Mouse (Mus musculus) thymus, adult 18-20 months (tissue): ENCODE results near the gene 1110008P14Rik.
A peak's percentile ranks its signal among the peaks of the same experiment; 100 is the strongest.

Experiments
- DNase-seq, 2 experiments: peaks; one replicate each; pipeline ENCODE4 v3.0.0; 2022; ENCODE audit warnings: mixed read lengths in 2 of 2

The 1110008P14Rik gene

DNA sequence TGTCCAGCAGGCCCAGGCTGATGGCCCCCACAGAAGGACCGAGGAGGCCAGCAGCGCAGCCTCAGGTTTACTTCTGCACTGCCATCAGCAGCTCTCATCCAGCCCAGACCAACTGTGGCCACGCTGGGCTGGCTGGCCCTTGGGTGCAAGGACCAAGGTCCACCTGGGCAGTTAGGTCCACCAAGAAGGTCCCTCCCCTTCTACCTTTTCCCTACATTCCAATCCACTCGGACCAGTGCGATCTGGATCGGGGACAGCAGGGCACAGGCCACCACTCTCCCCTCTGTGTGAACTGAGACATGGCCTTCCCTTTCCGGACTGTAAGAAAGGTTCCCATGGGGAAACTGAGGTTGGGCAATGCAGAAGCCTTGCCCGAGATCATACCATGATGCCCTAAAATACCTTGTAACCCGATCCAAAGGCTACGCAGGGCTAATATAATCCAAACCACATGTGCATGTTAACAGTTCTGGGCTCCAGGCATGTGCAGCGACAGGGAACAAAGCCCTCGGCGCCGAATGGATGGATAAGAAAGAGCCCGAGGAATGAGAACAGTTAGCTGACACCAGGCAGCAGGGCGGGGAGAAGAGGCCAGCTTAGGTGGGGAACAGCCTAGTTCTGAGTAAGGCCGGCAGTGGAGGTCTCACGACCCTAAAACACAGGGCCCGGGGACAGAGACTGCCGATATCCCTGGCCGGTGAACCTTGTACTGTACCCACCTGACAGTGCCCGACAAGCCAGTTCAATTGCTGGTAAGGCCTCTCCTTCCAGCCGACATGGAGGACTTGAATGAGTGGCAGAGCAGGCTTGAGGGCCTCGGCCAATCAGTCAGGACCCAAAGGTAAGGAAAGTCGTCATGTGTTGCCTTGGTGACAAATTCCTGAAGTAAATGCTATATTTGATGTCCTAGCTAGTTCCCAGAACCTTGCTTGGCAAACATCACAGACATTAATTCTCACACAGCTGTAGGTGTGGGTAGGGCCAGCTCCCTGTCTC is 27.0 kb upstream of the 1110008P14Rik start:
- DNase-seq: no peak

- no peak for DNase-seq
Measured at GRCm38 (mm10) chr2:32407144-32407824, 25.5 kb upstream of the 1110008P14Rik start.

GRCm38 (mm10) chr2:32404663-32405062 is 22.9 kb upstream of the 1110008P14Rik start:
- DNase-seq: peak; percentile 74 to 80

- no peak for DNase-seq
Measured at GRCm38 (mm10) chr2:32396695-32397094, 15.0 kb upstream of the 1110008P14Rik start.

GRCm38 (mm10) chr2:32395946-32396621 is 14.3 kb upstream of the 1110008P14Rik start:
- peak; percentile 62 to 77 for DNase-seq

DNA sequence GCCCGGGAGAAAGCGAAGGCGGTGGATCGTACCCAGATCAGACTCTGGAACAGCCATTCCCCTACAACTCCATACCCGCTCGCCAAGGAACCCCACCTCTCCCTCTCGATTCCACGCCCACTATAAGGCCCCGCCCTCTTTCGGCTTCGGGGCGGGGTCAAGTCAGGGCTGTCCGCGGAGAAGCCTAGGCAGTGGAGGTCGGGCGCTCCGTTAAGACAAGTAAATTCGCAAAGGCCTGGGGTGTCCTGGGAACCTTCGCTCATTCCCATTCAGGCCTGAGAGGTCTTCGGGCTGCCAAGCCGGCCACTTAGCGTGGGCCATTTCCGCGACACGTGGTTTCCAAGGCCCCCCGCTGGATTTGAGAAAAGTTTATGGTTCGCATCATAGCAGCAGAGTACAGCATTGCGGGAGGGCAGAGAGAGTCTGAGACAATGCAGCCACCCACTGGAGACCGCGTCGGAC is 13.8 kb upstream of the 1110008P14Rik start, which contains the start of gene Ptges2:
Gene Ptges2, plus strand, starts transcription at position 413 of the 462 bp plus-strand sequence.
- peak; percentile 78 to 88 for DNase-seq

DNA sequence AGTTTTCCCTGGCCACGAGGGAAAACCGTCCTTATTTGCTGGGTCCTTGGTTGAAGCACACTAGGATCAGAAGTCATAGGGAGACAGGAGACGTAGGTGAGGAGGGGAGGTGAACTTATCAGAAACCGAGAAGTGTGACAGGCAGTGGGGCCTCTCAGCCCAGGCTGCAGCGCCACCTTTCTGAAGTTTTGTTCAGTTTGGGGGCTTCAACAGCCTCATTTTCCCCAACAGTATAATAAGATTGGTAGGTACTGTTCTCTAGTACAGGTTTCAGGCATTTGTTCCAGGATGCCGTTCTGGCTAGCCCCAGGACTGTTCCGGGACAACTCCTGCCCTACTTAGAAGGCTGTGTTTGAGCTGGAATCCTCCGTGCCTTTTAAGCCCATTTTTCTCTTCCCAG is 13.2 kb upstream of the 1110008P14Rik start:
- DNase-seq: peak in 1 of 2 experiments; percentile 51

DNA sequence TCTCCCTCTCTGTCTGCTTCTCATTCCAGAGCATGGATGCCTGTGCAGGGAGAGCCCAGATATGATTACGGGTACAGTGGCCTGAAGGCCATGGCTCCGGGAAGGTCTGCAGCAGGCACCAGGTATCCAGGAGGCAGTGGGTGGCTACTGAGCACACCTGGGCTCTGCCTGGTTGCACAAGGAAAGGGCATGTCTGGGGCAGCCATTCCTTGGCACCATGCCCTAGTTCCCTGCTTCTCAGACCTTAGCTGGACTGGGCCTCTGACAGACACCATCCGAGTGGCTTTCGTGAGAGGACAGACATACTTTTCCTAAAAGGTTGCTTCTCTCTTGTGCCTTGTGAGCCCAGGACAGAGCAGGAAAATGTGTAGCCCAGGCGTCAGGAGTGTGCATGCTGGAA is 10.3 kb upstream of the 1110008P14Rik start:
- no peak for DNase-seq

DNA sequence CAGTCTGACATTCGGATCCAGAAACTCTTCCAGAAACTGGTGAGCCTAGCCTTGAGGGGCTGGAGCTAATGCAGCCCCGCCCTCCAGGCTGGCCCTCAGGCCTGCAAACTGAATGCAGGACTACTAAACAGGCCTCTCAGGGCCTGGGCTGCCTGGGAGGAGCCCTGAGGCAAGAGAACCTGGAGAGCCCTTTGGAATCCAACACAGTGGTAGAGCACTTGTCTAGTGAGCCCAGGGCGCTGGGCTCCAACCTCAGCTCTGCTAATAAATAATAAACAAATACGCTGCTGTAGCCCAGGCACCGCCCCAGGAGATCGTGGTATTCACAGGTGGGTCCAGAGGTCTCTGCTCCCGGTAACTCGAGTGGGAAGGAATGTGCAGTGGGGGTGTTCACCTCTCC is 9.1 kb upstream of the 1110008P14Rik start:
- no peak for DNase-seq

DNA sequence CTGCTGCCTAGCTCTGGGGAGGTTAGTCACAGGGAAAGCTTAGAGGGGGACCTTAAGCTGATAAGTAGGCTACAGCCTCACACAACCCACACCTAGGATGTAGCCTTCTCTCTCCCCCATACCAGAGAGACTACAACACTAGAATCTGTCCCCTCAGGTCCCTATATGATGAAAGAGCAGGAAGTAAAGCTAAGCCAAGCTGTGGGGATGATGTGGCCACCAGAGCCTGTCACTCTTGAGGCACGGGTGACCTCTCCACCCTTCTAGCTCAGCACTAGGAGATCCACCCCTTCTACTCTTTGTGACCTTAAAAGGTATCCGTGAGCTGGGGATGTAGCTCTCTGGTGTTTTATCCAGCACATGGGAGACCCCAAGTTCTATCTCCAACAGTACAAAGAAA is 7.4 kb upstream of the 1110008P14Rik start:
- no peak for DNase-seq

GRCm38 (mm10) chr2:32387706-32388490 is 6.2 kb upstream of the 1110008P14Rik start, which contains the start of gene Lcn2:
Gene Lcn2 (minus strand): TSS chr2:32388252.
- no peak for DNase-seq

DNA sequence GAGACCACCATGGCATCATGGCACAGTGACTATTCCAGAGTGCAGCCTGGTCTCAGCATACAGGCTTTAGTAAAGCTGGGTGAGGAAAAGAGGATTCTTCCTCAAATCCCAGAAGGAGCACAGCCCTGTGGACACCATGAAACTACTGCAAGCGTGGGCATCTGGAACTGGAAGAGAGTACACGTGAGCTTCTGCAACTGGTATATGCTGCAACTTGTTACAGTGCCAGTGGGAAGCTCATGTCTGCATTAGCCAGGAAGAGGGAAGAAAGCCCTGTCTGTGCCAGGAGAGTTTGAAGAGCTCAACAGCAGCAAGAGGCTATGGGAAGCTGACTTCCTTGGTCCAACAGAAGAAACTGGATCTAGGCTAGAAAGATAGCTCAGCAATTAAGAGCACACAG is 951 bp upstream of the 1110008P14Rik start:
- no peak for DNase-seq

- DNase-seq: peak; percentile 46 to 53
Measured at GRCm38 (mm10) chr2:32381141-32381774, 480 bp downstream of the 1110008P14Rik start.

DNA sequence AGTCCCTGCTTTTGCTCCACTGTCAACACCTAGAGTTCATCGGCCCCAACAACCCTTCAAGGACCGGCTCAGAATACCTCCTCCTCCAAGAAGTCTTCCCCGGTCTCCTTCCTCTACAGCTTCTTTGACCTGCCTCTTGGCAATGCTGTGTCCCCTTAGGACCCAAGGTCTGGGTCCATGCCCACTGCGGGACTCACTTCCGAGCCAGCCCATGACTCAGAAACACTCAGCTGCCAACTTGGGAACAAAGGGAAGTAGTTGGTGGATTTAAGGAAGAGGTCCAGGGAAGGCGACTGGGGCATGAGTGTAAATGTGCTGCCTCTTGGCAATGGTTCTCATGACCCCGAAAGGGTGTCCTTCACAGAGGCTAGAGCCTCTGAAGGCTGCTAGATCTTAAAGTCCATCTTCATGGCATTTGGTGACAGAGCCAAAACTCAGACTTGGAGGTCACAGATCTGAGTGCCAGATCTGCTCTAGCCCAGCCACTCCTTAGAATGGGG is 1.7 kb downstream of the 1110008P14Rik start:
- no peak for DNase-seq

DNA sequence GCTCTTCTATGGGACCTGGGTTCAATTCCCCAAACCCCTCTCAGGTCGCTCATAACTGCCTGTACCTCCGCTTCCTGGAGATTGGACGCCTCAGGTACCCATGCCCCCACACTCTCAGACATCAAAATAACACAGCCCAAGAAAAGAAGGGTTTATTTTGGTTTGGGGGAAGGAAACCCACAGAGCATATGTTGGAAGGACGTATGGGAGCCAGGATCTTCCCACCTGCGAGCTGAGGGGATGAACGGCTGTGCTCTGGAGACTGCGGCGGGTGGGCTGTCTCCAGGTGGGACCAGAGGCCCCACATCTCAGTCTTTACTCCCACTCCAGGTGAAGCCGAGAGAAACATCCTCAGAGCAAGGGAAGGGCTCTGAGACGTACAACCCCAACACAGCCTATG is 4.8 kb downstream of the 1110008P14Rik start:
- no peak for DNase-seq

DNA sequence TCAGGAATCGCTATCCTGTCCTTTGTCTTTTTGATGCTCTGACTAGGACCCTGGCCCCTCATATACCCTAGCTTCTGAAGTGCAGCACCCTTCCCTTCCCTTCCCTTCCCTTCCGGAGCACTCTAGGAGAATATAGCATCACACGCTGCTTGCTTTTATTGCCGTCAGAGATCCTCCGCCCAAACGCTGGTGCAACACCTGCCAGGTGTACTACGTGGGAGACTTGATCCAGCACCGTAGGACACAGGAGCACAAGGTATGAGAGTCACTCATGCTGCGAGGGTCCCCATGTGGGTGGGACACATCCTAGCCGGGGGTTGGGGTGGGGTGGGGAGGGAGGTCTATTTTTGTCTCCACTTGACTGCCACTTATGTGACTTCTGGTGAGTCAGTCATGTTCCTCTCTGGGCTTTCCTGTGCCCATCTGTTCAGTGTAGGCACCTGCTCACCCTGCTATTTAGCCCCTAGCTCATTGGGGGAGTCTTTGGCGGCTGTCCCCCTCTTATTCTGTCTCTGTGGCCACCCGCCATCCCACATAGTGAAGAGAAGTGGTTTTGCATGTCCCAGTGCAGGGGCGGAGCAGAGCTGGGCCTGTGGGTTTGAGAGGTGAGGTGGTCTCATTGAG is 6.3 kb downstream of the 1110008P14Rik start:
- no peak for DNase-seq

DNA sequence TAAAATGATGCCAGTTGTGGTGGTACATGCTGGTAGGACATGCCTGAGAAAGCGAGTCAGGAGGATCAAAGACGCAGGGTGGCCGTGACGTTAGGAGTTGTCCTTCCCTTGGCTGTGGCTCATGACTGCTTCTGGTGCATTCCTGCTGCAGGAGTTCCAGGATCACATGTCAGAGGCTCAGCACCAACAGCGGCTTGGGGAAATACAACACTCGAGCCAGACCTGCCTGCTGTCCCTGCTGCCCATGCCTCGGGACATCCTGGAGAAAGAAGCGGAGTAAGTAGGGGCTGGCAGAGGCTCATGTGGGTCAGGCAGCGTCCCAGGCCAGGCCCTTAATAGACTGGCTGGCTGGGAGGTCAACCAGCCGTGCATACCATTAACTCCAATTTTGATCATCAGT is 7.5 kb downstream of the 1110008P14Rik start:
- no peak for DNase-seq

- no peak for DNase-seq
Measured at GRCm38 (mm10) chr2:32367315-32367714, 14.4 kb downstream of the 1110008P14Rik start.

- no peak for DNase-seq
Measured at GRCm38 (mm10) chr2:32364121-32364520, 17.6 kb downstream of the 1110008P14Rik start.

DNA sequence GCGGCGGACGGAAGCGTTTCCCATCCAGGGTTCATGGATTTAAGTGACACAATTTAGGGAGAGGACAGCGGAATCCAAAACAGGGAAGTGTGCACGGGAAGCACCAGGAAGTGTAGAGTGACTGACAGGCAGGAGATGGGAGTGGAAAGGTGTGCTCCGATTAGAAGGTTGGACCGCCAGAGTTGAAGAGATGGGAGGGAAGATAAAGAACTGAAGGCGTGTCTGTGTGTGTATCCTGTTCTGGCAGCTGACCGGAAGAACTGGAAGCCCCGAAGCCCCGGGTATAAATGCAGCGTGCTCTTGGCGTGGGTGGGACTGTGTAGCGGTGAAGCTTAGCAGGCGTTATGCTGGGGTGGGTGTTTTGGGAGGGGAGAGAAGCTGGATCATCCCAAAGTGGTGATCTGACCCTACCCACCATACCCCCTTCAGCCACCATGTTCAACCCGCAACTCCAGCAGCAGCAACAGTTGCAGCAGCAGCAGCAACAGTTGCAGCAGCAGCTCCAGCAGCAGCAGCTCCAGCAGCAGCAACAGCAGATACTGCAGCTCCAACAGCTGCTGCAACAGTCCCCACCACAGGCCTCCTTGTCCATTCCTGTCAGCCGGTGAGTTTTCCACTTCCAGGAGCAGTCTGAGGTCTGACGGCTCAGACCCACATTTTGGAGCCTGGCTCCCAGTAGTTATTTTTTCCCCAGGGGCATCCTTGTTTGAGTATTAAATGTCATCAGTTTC is 18.2 kb downstream of the 1110008P14Rik start:
- no peak for DNase-seq
